Mouse (Mus musculus) forebrain, postnatal 0 days (tissue): ENCODE measurements around the gene Klhdc7b. TPM values are rescaled to one million over a fixed set of nuclear protein-coding genes. Genes with fewer than 3 reads are reported as not detected.

Experiments used
- ATAC-seq: fragments of 200-750 bp; cut with Nextera tagmentation; 2 replicates; pipeline ENCODE4 v1.8.0; 2017; ENCODE audit warnings: mild to moderate bottlenecking, moderate library complexity
- DNase-seq: peaks from one replicate; pipeline ENCODE4 v3.0.0-alpha.2; 2015
- H3K27ac ChIP-seq: fragments of 300-500 bp; sonication (generic); 2 replicates; pipeline ENCODE4 v1.5.1; 2014; ENCODE audit warnings: low read depth, mild to moderate bottlenecking, antibody characterized with exemption, low read length, moderate library complexity, mixed read lengths
- H3K27me3 ChIP-seq: fragments of 300-500 bp; sonication (generic); 2 replicates; pipeline ENCODE4 v1.6.1; 2014; ENCODE audit warnings: mild to moderate bottlenecking, low read length, mixed read lengths; ENCODE audit not compliant: insufficient read depth
- H3K36me3 ChIP-seq: fragments of 300-500 bp; sonication (generic); 2 replicates; pipeline ENCODE4 v1.6.1; 2014; ENCODE audit warnings: mild to moderate bottlenecking, moderate library complexity; ENCODE audit not compliant: insufficient read depth
- H3K4me1 ChIP-seq: fragments of 300-500 bp; sonication (generic); 2 replicates; pipeline ENCODE4 v1.6.1; 2014; ENCODE audit warnings: antibody characterized with exemption; ENCODE audit not compliant: insufficient read depth
- H3K4me2 ChIP-seq: fragments of 300-500 bp; sonication (generic); 2 replicates; pipeline ENCODE4 v1.6.1; 2014; ENCODE audit warnings: low read depth, mild to moderate bottlenecking, moderate library complexity
- H3K4me3 ChIP-seq: fragments of 300-500 bp; sonication (generic); 2 replicates; pipeline ENCODE4 v1.5.1; 2014; ENCODE audit warnings: low read depth, low read length, mixed read lengths
- H3K9ac ChIP-seq: fragments of 300-500 bp; sonication (generic); 2 replicates; pipeline ENCODE4 v1.6.1; 2014; ENCODE audit warnings: mild to moderate bottlenecking
- H3K9me3 ChIP-seq: fragments of 300-500 bp; sonication (generic); 2 replicates; pipeline ENCODE4 v1.6.1; 2016; ENCODE audit warnings: low read length
- CTCF ChIP-seq: sonication (generic); IDR thresholded peaks from 2 replicates; pipeline ENCODE4 v1.5.1; 2016; ENCODE audit warnings: antibody characterized with exemption, control low read depth, low read depth
- WGBS: fragments of 180-500 bp; shearing (Covaris S2); extraction: QIAGEN DNeasy Blood & Tissue Kit; methylation state at CpG from one replicate; pipeline ENCODE4 v1.1.7; 2014; 5-methylcytosine and 5-hydroxymethylcytosine counted together
- polyA plus RNA-seq: library from polyadenylated mRNA; unstranded; fragments of >200 nt; fragmentation: Nextera tagmentation; extraction: Ambion mirVana; gene quantifications from 2 replicates; pipeline ENCODE4 v1.2.1, GENCODE M21; 2015
- total RNA-seq: library from RNA; depleted of rRNA; stranded (reverse); fragments of >200 nt; gene quantifications from 2 replicates; pipeline ENCODE4 v1.2.3, GENCODE M21; 2014; rRNA removed

The Klhdc7b gene
- total and polyA plus RNA-seq, 2 experiments from 2014 or later, result 0.10 to 0.11 TPM

GRCm38 (mm10) chr15:89431271-89431670, 46.6 kb downstream of the Klhdc7b start:
- Histone ChIP-seq H3K4me3 (no peak overlapping the region), H3K27ac (no peak overlapping the region), H3K27me3 (no peaks in the 10 kb centered on the region), H3K9me3 (no peaks in the 10 kb centered on the region), H3K4me2 (no peak overlapping the region), H3K9ac (no peak overlapping the region), H3K36me3 (peaks cover 17% of the 10 kb centered on the region), H3K4me1 (peaks cover 10% of the 10 kb centered on the region; the same call in 1 of the 2 replicates)
- no peak for ATAC-seq
- WGBS, result 90% methylated on average over 3 of the region's 3 CpGs
- no peak for DNase-seq
- no peak for TF ChIP-seq CTCF

GRCm38 (mm10) chr15:89431806-89432205, 47.1 kb downstream of the Klhdc7b start:
- ATAC-seq (no peak), DNase-seq (no peak)
- TF ChIP-seq CTCF, result no peak
- Histone ChIP-seq H3K9ac (no peak overlapping the region), H3K27me3 (no peaks in the 10 kb centered on the region), H3K36me3 (peaks cover 12% of the 10 kb centered on the region), H3K4me2 (no peak overlapping the region), H3K27ac (no peak overlapping the region), H3K4me1 (peaks cover 10% of the 10 kb centered on the region; the same call in 1 of the 2 replicates), H3K4me3 (no peak overlapping the region), H3K9me3 (no peaks in the 10 kb centered on the region)
- WGBS, result 97% methylated on average over 6 of the region's 6 CpGs

- H3K9me3 ChIP-seq, result no peaks in the 10 kb centered on the region
- H3K27ac ChIP-seq, result no peak overlapping the region
- no peak for TF ChIP-seq CTCF
- H3K9ac ChIP-seq, result no peak overlapping the region
- ATAC-seq (no peak), DNase-seq (no peak)
- peaks cover 10% of the 10 kb centered on the region; the same call in 1 of the 2 replicates for H3K4me1 ChIP-seq
- no peaks in the 10 kb centered on the region for H3K27me3 ChIP-seq
- H3K4me2 ChIP-seq, result no peak overlapping the region
- WGBS, result 81% methylated on average over 4 of the region's 4 CpGs
- no peak overlapping the region for H3K4me3 ChIP-seq
- peaks cover 1% of the 10 kb centered on the region; the same call in 1 of the 2 replicates for H3K36me3 ChIP-seq
Measured at GRCm38 (mm10) chr15:89432946-89433345, 48.2 kb downstream of the Klhdc7b start.

- Histone ChIP-seq H3K27me3 (no peaks in the 10 kb centered on the region), H3K36me3 (no peaks in the 10 kb centered on the region), H3K4me1 (0 out of 2 replicates have a peak, but pooled peaks cover 2% of the 10 kb centered on the region), H3K4me2 (no peak overlapping the region), H3K9ac (no peak overlapping the region), H3K27ac (no peak overlapping the region), H3K4me3 (no peak overlapping the region), H3K9me3 (no peaks in the 10 kb centered on the region)
- no peak for TF ChIP-seq CTCF
- 64% methylated on average over 3 of the region's 3 CpGs for WGBS
- DNase-seq (no peak), ATAC-seq (no peak)
Measured at GRCm38 (mm10) chr15:89434136-89434535, 49.4 kb downstream of the Klhdc7b start.

- H3K4me1 ChIP-seq, result no peaks in the 10 kb centered on the region
- DNase-seq, result no peak
- no peak overlapping the region for H3K9ac ChIP-seq
- no peak overlapping the region for H3K27ac ChIP-seq
- no peak overlapping the region for H3K4me2 ChIP-seq
- TF ChIP-seq CTCF, result no peak
- H3K4me3 ChIP-seq, result no peak overlapping the region
- ATAC-seq, result no peak
- no peaks in the 10 kb centered on the region for H3K27me3 ChIP-seq
- H3K9me3 ChIP-seq, result no peaks in the 10 kb centered on the region
- H3K36me3 ChIP-seq, result no peaks in the 10 kb centered on the region
- WGBS, result 90% methylated on average over 5 of the region's 5 CpGs
Measured at GRCm38 (mm10) chr15:89435878-89436277, 51.2 kb downstream of the Klhdc7b start.

Other genes starting within 250 kb of the Klhdc7b start
- gene Mapk12, start 244.2 kb upstream of the Klhdc7b start, total RNA-seq, result 1.8 and 3.4 TPM in 2 replicates
- 2.0 and 2.8 TPM in 2 replicates for gene Mapk12, start 244.2 kb upstream of the Klhdc7b start, polyA plus RNA-seq
- gene Mapk11, start 235.3 kb upstream of the Klhdc7b start, total RNA-seq, result 35.2 and 35.8 TPM in 2 replicates
- 16.2 and 21.3 TPM in 2 replicates for gene Mapk11, start 235.3 kb upstream of the Klhdc7b start, polyA plus RNA-seq
- gene Plxnb2, start 204.1 kb upstream of the Klhdc7b start, total RNA-seq, result 126 and 138 TPM in 2 replicates
- 45.2 and 52.8 TPM in 2 replicates for gene Plxnb2, start 204.1 kb upstream of the Klhdc7b start, polyA plus RNA-seq
- 73.7 and 89.6 TPM in 2 replicates for gene Dennd6b, start 188.4 kb upstream of the Klhdc7b start, total RNA-seq
- 43.4 and 53.3 TPM in 2 replicates for gene Dennd6b, start 188.4 kb upstream of the Klhdc7b start, polyA plus RNA-seq
- gene Ppp6r2, start 173.4 kb upstream of the Klhdc7b start, total RNA-seq, result 252 and 296 TPM in 2 replicates
- gene Ppp6r2, start 173.4 kb upstream of the Klhdc7b start, polyA plus RNA-seq, result 70.0 and 77.2 TPM in 2 replicates
- gene Sbf1, start 69.6 kb upstream of the Klhdc7b start, total RNA-seq, result 164 and 165 TPM in 2 replicates
- gene Sbf1, start 69.6 kb upstream of the Klhdc7b start, polyA plus RNA-seq, result 46.2 and 60.7 TPM in 2 replicates
- not detected in 2 replicates for gene Adm2, start 62.2 kb upstream of the Klhdc7b start, total RNA-seq
- not detected in 2 replicates for gene Adm2, start 62.2 kb upstream of the Klhdc7b start, polyA plus RNA-seq
- gene Miox, start 50.5 kb upstream of the Klhdc7b start, total RNA-seq, result not detected in 2 replicates
- gene Miox, start 50.5 kb upstream of the Klhdc7b start, polyA plus RNA-seq, result not detected in 2 replicates
- gene Lmf2, start 29.3 kb upstream of the Klhdc7b start, total RNA-seq, result 12.5 and 17.0 TPM in 2 replicates
- gene Lmf2, start 29.3 kb upstream of the Klhdc7b start, polyA plus RNA-seq, result 24.7 and 25.4 TPM in 2 replicates
- gene Ncaph2, start 29.2 kb upstream of the Klhdc7b start, total RNA-seq, result 88.4 and 93.8 TPM in 2 replicates
- 94.9 and 95.1 TPM in 2 replicates for gene Ncaph2, start 29.2 kb upstream of the Klhdc7b start, polyA plus RNA-seq
- gene Sco2, start 11.1 kb upstream of the Klhdc7b start, total RNA-seq, result 34.6 and 37.6 TPM in 2 replicates
- 24.0 and 24.2 TPM in 2 replicates for gene Sco2, start 11.1 kb upstream of the Klhdc7b start, polyA plus RNA-seq
- 3.7 and 5.2 TPM in 2 replicates for gene Tymp, start 7.9 kb upstream of the Klhdc7b start, total RNA-seq
- 3.5 and 4.1 TPM in 2 replicates for gene Tymp, start 7.9 kb upstream of the Klhdc7b start, polyA plus RNA-seq
- 3.5 and 5.0 TPM in 2 replicates for gene Odf3b, start 5.6 kb upstream of the Klhdc7b start, total RNA-seq
- gene Odf3b, start 5.6 kb upstream of the Klhdc7b start, polyA plus RNA-seq, result 6.9 and 9.9 TPM in 2 replicates
- not detected in 2 replicates for gene Syce3, start 25.6 kb downstream of the Klhdc7b start, total RNA-seq
- 0.49 TPM in 1 of 2 replicates, not detected in the other for gene Syce3, start 25.6 kb downstream of the Klhdc7b start, polyA plus RNA-seq
- gene Cpt1b, start 40.9 kb downstream of the Klhdc7b start, total RNA-seq, result 5.0 TPM in 2 replicates
- 1.1 and 1.3 TPM in 2 replicates for gene Cpt1b, start 40.9 kb downstream of the Klhdc7b start, polyA plus RNA-seq
- gene C730034F03Rik, start 44.7 kb downstream of the Klhdc7b start, total RNA-seq, result 0.90 and 1.3 TPM in 2 replicates
- 1.3 and 2.3 TPM in 2 replicates for gene C730034F03Rik, start 44.7 kb downstream of the Klhdc7b start, polyA plus RNA-seq
- 1.7 and 1.8 TPM in 2 replicates for gene Gm44502, start 44.8 kb downstream of the Klhdc7b start, total RNA-seq
- not detected in 2 replicates for gene Gm44502, start 44.8 kb downstream of the Klhdc7b start, polyA plus RNA-seq
- gene Chkb, start 45.0 kb downstream of the Klhdc7b start, total RNA-seq, result 56.9 and 59.9 TPM in 2 replicates
- gene Chkb, start 45.0 kb downstream of the Klhdc7b start, polyA plus RNA-seq, result 78.2 and 92.4 TPM in 2 replicates
- gene Mapk8ip2, start 69.0 kb downstream of the Klhdc7b start, total RNA-seq, result 95.3 and 95.8 TPM in 2 replicates
- 57.8 and 70.9 TPM in 2 replicates for gene Mapk8ip2, start 69.0 kb downstream of the Klhdc7b start, polyA plus RNA-seq
- gene Arsa, start 92.5 kb downstream of the Klhdc7b start, total RNA-seq, result 24.5 and 32.4 TPM in 2 replicates
- gene Arsa, start 92.5 kb downstream of the Klhdc7b start, polyA plus RNA-seq, result 25.4 and 29.0 TPM in 2 replicates
- 38.9 and 42.4 TPM in 2 replicates for gene Shank3, start 114.7 kb downstream of the Klhdc7b start, total RNA-seq
- 5.9 and 10.6 TPM in 2 replicates for gene Shank3, start 114.7 kb downstream of the Klhdc7b start, polyA plus RNA-seq
- gene Acr, start 183.4 kb downstream of the Klhdc7b start, total RNA-seq, result 2.0 and 3.6 TPM in 2 replicates
- gene Acr, start 183.4 kb downstream of the Klhdc7b start, polyA plus RNA-seq, result 1.3 and 2.0 TPM in 2 replicates
- 38.6 and 51.3 TPM in 2 replicates for gene Rabl2, start 207.0 kb downstream of the Klhdc7b start, total RNA-seq
- gene Rabl2, start 207.0 kb downstream of the Klhdc7b start, polyA plus RNA-seq, result 62.4 and 62.6 TPM in 2 replicates